Mouse (Mus musculus) left cerebral cortex, adult 8-10 months (tissue): Measurements from ENCODE around the gene Sema3b. TPM values are rescaled to one million over a fixed set of nuclear protein-coding genes. Genes with fewer than 3 reads are reported as not detected.

Experiments
- DNase-seq, 2 experiments: peaks; one replicate each; pipeline ENCODE4 v3.0.0; 2022; ENCODE audit warnings: low spot score in 2 of 2
- total RNA-seq, 4 experiments: library from RNA; stranded (reverse); gene quantifications; 2 replicates each; pipeline ENCODE4 v1.2.4; 2022

Sema3b gene
- total RNA-seq, 4 experiments from 2014 or later, result 5.1 to 5.9 (median 5.3) TPM

GRCm38 (mm10) chr9:107549297-107550074 is 59.5 kb downstream of the Sema3b start:
- no peak for DNase-seq

GRCm38 (mm10) chr9:107548820-107549219 is 60.2 kb downstream of the Sema3b start:
- no peak for DNase-seq

- DNase-seq, result no peak
These were observed 61.1 kb downstream of the Sema3b start for GRCm38 (mm10) chr9:107547957-107548356.

Other genes with a start within 250 kb of the Sema3b start
- 10 to 100 TPM; 37.3 to 49.0 (median 44.8) TPM for gene Cacna2d2, start 209.6 kb downstream of the Sema3b start, total RNA-seq
- 10 to 100 TPM; 36.2 to 37.2 (median 36.9) TPM for gene Tmem115, start 75.3 kb downstream of the Sema3b start, total RNA-seq
- 10 to 100 TPM; 16.3 to 20.6 (median 19.2) TPM for gene Cyb561d2, start 67.0 kb downstream of the Sema3b start, total RNA-seq
- gene Nprl2, start 67.0 kb downstream of the Sema3b start, total RNA-seq, result 10 to 100 TPM; 40.8 to 42.3 (median 41.8) TPM
- 1 to 10 TPM; 5.1 to 8.3 (median 6.3) TPM for gene Zmynd10, start 61.9 kb downstream of the Sema3b start, total RNA-seq
- 10 to 100 TPM; 15.8 to 18.5 (median 16.9) TPM for gene Rassf1, start 57.7 kb downstream of the Sema3b start, total RNA-seq
- gene Tusc2, start 46.0 kb downstream of the Sema3b start, total RNA-seq, result 10 to 100 TPM; 90.7 to 97.1 (median 92.8) TPM
- 10 to 100 TPM; 13.0 to 18.0 (median 15.4) TPM for gene Hyal2, start 41.3 kb downstream of the Sema3b start, total RNA-seq
- 1 to 10 TPM; 4.9 to 9.5 (median 6.8) TPM for gene Hyal1, start 32.3 kb downstream of the Sema3b start, total RNA-seq
- gene Naa80, start 30.3 kb downstream of the Sema3b start, total RNA-seq, result 10 to 100 TPM in 3 of 4 experiments, 1 to 10 TPM in 1; 9.1 to 17.4 (median 13.3) TPM
- 1 to 10 TPM; 1.0 to 1.7 (median 1.1) TPM for gene Hyal3, start 28.4 kb downstream of the Sema3b start, total RNA-seq
- gene Ifrd2, start 21.6 kb downstream of the Sema3b start, total RNA-seq, result 10 to 100 TPM; 11.3 to 15.5 (median 15.3) TPM
- gene Gnai2, start 26.1 kb upstream of the Sema3b start, total RNA-seq, result 100 to 1,000 TPM; 239 to 252 (median 247) TPM
- gene Slc38a3, start 60.3 kb upstream of the Sema3b start, total RNA-seq, result 10 to 100 TPM; 82.5 to 94.5 (median 86.9) TPM
- gene Gnat1, start 70.5 kb upstream of the Sema3b start, total RNA-seq, result 1 to 10 TPM in 1 of 4 experiments, under 1 TPM in 3; 0.32 to 1.0 (median 0.62) TPM
- gene Sema3f, start 101.2 kb upstream of the Sema3b start, total RNA-seq, result 10 to 100 TPM; 14.5 to 17.6 (median 16.0) TPM
- gene Rbm5, start 161.8 kb upstream of the Sema3b start, total RNA-seq, result 100 to 1,000 TPM; 117 to 136 (median 126) TPM